Mouse (Mus musculus) olfactory bulb, adult 2 months (tissue): Measurements from ENCODE around the gene Slk. TPM values are rescaled to one million over a fixed set of nuclear protein-coding genes. Genes with fewer than 3 reads are reported as not detected.
A peak's percentile ranks its signal among the peaks of the same experiment; 100 is the strongest.

Source experiments
- H3K27ac ChIP-seq: fragments of 200-500 bp; 2 replicates; pipeline ENCODE4 v1.5.1; 2012; ENCODE audit warnings: low read depth, low read length; ENCODE audit not compliant: insufficient read depth
- H3K4me1 ChIP-seq: fragments of 200-500 bp; 2 replicates; pipeline ENCODE4 v1.6.1; 2012; ENCODE audit warnings: low read length; ENCODE audit not compliant: control insufficient read depth, insufficient read depth
- H3K4me3 ChIP-seq: fragments of 200-500 bp; 2 replicates; pipeline ENCODE4 v1.5.1; 2012; ENCODE audit warnings: mild to moderate bottlenecking, low read depth, low read length, moderate library complexity; ENCODE audit not compliant: insufficient read depth
- CTCF ChIP-seq: fragments of 200-500 bp; IDR thresholded peaks from 2 replicates; pipeline ENCODE4 v1.5.1; 2012; ENCODE audit warnings: low read depth, mild to moderate bottlenecking, low read length, moderate library complexity; ENCODE audit not compliant: insufficient read depth
- POLR2A ChIP-seq: fragments of 200-500 bp; IDR thresholded peaks from 2 replicates; pipeline ENCODE4 v1.6.1; 2012; ENCODE audit warnings: mild to moderate bottlenecking, low read depth, low read length, moderate library complexity; ENCODE audit not compliant: insufficient read depth
- WGBS: fragments of 180-500 bp; shearing (Covaris S2); methylation state at CpG from one replicate; pipeline ENCODE4 v1.1.7; 2018; 5-methylcytosine and 5-hydroxymethylcytosine counted together
- polyA plus RNA-seq: library from polyadenylated mRNA; stranded (reverse); fragments of >200 nt; gene quantifications from 2 replicates; pipeline ENCODE4 v1.2.4, GENCODE M21; 2012; ENCODE audit warnings: low replicate concordance; ENCODE audit not compliant: missing spikeins, insufficient read depth, insufficient read length

Slk gene
- 165 TPM in 1 of 2 replicates, not detected in the other for polyA plus RNA-seq

DNA sequence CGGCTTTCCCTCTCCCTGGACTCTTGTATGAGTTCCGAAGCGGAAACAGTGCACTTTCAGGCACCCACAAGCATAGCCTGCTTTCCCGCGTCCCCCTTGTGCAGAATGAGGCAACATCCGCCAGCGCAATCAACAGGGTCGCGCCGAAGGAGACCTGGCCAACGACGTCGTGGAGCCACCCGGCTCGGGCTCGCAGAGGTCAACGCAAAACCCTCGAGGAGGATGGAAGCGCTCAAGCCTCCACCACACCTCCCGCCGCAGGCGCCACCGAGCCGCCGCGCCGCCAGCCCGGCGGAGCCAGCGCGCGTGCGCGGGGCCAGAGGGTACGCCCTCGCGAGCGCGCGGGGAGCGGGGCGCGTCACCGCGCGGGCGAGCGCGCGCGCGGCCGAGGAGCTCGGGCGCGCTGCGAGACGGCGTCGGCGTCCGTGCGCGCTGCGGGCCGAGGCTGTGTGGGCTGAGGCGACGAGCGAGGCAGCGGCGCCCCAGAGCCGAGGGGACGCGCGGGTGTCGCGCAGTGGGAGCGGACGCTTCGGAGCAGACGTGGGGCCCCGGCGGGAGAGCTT, at the start of gene Slk:
Gene Slk, plus strand, starts transcription at position 454 of the 563 bp plus-strand sequence.
- Histone ChIP-seq H3K4me1 (peaks cover 3% of the 10 kb centered on the region; the same call in 1 of the 2 replicates), H3K4me3 (peak within 1 kb of the TSS; percentile 59), H3K27ac (peak within 1 kb of the TSS; percentile 48)
- 2% methylated on average over 83 of the region's 83 CpGs for WGBS
- TF ChIP-seq CTCF (peak; percentile 10; the same call in 1 of the 2 replicates), POLR2A (peak; percentile 98)

DNA sequence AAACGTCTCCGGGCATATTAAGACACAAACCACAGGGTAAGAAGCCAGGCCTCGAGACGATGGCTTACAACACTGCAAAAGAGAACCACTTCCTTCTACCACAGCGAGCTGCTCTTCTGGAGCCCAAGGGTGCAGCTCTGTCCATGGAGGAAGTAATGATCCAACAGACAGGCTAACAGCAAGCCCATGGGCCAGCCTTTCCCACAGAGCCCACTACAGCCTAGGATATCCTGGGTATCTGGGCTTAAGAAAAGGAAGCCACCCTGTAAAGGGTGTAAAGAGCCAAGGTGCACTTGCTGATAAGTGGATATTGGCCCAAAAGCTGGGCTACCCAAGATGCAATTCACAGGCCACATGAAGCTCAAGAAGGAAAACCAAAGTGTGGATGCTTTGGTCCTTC, 48.2 kb upstream of the Slk start:
- H3K4me3 ChIP-seq, result no peak overlapping the region
- H3K27ac ChIP-seq, result no peak overlapping the region
- TF ChIP-seq POLR2A, result no peak
- TF ChIP-seq CTCF, result no peak
- H3K4me1 ChIP-seq, result peaks cover 7% of the 10 kb centered on the region
- 90% methylated on average over 5 of the region's 5 CpGs for WGBS

DNA sequence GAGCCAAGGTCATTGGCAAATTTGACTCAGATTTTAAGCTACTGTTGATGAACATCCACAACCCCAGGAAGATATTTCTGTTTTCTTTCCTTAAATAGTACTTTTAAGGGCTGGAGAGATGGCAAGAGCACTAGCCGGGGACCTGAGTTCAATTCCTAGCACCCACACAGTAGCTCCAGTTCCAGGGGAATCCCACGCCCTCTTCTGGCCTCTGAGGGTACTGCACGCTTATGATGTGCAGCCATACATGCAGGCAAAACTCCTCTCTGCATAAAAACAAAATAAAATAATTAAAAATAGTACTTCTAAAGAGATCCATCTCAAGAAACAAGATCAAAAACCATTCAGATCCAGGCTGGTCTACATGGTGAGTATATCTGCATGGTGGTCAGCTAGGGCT, 47.0 kb upstream of the Slk start:
- WGBS, result 90% methylated on average over 3 of the region's 3 CpGs
- TF ChIP-seq CTCF, result 0 out of 2 replicates have a peak, but pooled peaks have one; percentile 10
- no peak for TF ChIP-seq POLR2A
- Histone ChIP-seq H3K4me1 (peaks cover 3% of the 10 kb centered on the region; the same call in 1 of the 2 replicates), H3K27ac (no peak overlapping the region), H3K4me3 (no peak overlapping the region)

DNA sequence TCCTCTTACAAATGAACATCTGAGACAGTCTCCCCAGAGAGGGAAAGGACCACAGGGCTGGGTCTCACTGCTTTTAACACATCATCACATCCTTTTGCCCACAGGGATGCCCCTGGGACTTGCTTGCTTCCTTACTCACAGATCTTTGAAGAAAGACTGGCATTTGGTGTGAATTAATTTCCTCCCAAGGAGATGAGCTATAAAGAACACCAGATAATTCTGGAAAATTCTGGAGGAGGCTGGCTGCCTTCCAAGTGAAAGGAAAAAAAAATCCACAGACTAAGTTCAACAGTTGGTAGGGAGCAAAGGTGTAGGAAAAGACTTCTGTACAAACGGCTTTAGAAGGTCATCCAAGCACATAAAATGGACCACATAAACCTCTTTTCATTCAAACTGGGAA, 45.3 kb upstream of the Slk start:
- TF ChIP-seq POLR2A (no peak), CTCF (no peak)
- no peak overlapping the region for H3K27ac ChIP-seq
- peaks cover 3% of the 10 kb centered on the region; the same call in 1 of the 2 replicates for H3K4me1 ChIP-seq
- no peak overlapping the region for H3K4me3 ChIP-seq
- WGBS, result 55% methylated on average over 1 of the region's 1 CpGs

DNA sequence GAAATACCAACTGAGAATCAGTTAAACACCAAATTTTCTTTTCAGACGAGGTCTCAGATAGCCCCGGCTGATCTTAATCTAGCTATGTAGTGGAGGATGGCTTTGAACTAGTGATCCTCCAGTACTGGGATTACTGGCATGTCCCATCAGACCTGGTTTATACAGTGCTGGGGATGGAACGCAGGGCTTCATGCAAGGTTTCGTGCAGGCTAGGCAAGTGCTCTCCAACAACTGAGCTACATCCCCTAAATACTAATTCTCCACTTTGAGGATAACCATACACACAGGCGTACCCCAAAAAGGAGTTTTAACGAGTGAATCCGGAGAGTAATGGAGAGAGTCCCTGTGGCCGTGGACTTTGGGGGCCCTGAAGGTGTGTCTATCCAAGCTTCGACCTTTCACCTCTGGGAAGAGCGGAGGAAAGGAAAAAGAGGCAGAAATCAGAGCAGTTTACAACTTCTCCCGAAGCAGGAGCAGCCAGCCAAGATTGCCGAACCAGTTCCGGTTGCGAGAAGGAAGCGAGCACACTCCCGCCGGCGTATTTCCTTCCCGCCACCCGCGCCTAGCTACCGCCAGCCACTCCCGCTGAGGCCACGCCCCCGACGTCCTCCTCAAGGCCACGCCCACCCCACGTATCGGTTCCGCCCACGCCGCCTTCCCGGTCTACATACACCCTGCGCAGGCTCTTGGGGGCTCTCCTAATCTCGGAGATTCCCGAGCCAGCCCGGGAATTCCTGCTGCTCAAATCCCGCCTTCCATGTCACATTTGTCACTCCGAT, 42.8 kb upstream of the Slk start:
- TF ChIP-seq POLR2A (peak; percentile 66), CTCF (no peak)
- H3K4me3 ChIP-seq, result peak overlapping the region; percentile 59
- WGBS, result 4% methylated on average over 39 of the region's 39 CpGs
- H3K27ac ChIP-seq, result peak overlapping the region; percentile 49; the same call in 1 of the 2 replicates
- peaks cover 3% of the 10 kb centered on the region; the same call in 1 of the 2 replicates for H3K4me1 ChIP-seq

DNA sequence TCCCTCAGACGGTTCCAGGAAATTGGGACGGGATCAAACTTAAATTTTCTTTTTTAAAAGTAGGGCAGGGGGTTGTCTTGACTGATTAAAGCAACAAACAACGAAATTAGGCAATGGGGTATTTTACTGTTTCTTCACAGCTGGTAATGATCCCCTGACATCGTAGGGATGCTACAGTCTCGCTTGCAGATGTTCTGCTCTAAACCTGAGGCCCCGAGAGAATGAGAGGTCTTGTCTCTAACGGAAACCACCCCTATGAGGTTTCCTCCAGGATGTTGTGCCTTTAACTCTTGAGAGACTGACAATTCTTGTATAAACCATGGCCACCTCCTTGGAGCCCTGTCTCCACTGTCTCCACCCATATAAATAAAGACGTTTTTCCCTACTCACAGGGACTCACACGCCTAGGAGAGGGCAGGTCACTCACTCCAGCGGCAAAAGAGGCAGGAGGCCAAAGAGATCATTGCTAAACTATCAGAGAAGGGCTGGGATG, 42.1 kb upstream of the Slk start, which contains the start of gene Stn1:
Gene Stn1, minus strand, starts transcription at position 208 of the 493 bp plus-strand sequence.
- H3K4me3 ChIP-seq, result peak within 1 kb of the TSS; percentile 59
- peak within 1 kb of the TSS; percentile 49; the same call in 1 of the 2 replicates for H3K27ac ChIP-seq
- H3K4me1 ChIP-seq, result peaks cover 3% of the 10 kb centered on the region; the same call in 1 of the 2 replicates
- TF ChIP-seq POLR2A (no peak), CTCF (no peak)
- 6% methylated on average over 10 of the region's 10 CpGs for WGBS

DNA sequence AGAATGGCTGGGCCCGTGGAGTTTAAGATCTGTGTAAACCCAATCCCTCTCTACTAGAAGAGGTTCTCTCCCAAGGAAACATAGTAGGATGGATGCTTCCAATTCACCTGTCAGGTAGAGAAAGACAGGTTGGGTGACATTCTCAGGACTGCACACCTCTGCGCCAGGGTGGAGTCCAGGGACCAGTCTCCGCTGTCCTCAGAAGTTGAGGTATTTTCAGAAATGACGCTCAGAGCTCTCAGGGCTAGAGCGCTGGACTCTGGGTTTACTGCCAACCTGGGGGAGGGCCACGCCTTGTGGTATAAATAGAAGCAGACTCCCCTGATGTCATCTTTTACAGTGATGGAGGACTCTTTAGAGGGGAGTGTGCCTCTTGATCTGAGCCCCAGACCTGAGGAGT, 41.6 kb upstream of the Slk start:
- 84% methylated on average over 6 of the region's 6 CpGs for WGBS
- no peak overlapping the region for H3K27ac ChIP-seq
- peaks cover 3% of the 10 kb centered on the region; the same call in 1 of the 2 replicates for H3K4me1 ChIP-seq
- no peak for TF ChIP-seq POLR2A
- no peak for TF ChIP-seq CTCF
- no peak overlapping the region for H3K4me3 ChIP-seq

DNA sequence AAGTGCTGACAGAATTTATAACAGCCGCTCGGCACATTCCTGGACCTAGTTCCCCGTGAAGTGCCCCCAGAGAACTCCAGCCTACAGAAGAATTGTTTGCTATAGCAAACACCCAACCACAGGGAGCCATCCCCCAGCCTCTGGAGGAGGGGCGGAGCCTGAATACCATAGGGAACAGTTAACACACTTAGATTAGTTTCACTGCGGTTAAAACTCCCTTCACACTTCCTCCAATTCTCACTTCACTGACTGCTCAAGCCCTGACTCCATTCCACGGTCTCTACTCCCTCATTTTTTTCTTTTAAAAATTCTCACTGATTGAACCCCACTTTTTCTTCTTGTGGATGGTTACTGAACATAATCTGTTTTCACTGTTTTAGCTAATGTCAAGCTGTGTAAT, 40.7 kb upstream of the Slk start:
- Histone ChIP-seq H3K4me3 (no peak overlapping the region), H3K4me1 (peaks cover 3% of the 10 kb centered on the region; the same call in 1 of the 2 replicates), H3K27ac (no peak overlapping the region)
- TF ChIP-seq POLR2A (no peak), CTCF (no peak)
- WGBS, result 61% methylated on average over 6 of the region's 6 CpGs

DNA sequence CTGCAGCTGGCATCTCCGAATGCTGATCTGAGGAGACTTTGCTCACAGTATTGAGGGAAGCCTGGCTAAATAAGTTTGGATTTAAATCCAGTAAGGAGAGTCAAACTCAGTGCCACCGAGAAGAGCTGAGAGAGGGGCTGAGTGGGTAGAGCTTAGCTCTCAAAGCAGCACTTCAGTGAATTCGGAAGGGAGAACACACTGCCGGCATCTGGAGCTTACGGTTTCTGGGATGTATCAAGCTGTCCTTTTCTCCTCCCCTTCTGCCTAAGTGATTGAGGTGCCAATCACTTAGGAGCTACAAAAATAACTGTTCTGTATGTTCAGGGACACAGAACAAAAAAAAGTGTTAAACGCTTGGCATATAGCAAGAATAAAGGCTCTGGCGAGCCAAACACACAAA, 37.0 kb upstream of the Slk start:
- no peak overlapping the region for H3K4me3 ChIP-seq
- H3K4me1 ChIP-seq, result peaks cover 5% of the 10 kb centered on the region; the same call in 1 of the 2 replicates
- no peak overlapping the region for H3K27ac ChIP-seq
- WGBS, result 66% methylated on average over 7 of the region's 7 CpGs
- TF ChIP-seq CTCF (no peak), POLR2A (no peak)
